ENCODE assay signal across 8 mouse cellular contexts in genomic region chr6:120324295-120324927, GRCm38 (mm10). TPM values are rescaled to one million over a fixed set of nuclear protein-coding genes. Genes with fewer than 3 reads are reported as not detected.
DNase-seq lines count a peak whose midpoint lies in the region; ATAC-seq lines count a peak whose summit lies in the region.

No protein-coding gene starts in this region.

- H3K9ac ChIP-seq in kidney, embryonic 15.5 days, result no peak overlapping the region
- no peak overlapping the region for H3K9ac ChIP-seq in embryonic facial prominence, embryonic 11.5 days (replicated peaks; ENCODE audit: low read length)
- H3K9ac ChIP-seq in midbrain, embryonic 14.5 days (replicated peaks; ENCODE audit: low read length), result no peak overlapping the region

- no peak overlapping the region for H3K4me2 ChIP-seq in kidney, embryonic 15.5 days
- no peak overlapping the region for H3K4me2 ChIP-seq in embryonic facial prominence, embryonic 11.5 days (ENCODE audit: low read depth, low read length)
- H3K4me2 ChIP-seq in midbrain, embryonic 14.5 days (ENCODE audit: low read length), result no peak overlapping the region

- H3K4me3 ChIP-seq in kidney, embryonic 15.5 days (replicated peaks), result no peak overlapping the region
- H3K4me3 ChIP-seq in embryonic facial prominence, embryonic 11.5 days (ENCODE audit: low read depth, low read length), result no peak overlapping the region
- no peak overlapping the region for H3K4me3 ChIP-seq in midbrain, embryonic 14.5 days (replicated peaks; ENCODE audit: low read depth, low read length)

- no peaks in the 10 kb centered on the region for H3K27me3 ChIP-seq in kidney, embryonic 15.5 days
- no peaks in the 10 kb centered on the region for H3K27me3 ChIP-seq in embryonic facial prominence, embryonic 11.5 days (ENCODE audit: control insufficient read depth, insufficient read depth, low read length)
- H3K27me3 ChIP-seq in midbrain, embryonic 14.5 days (ENCODE audit: control insufficient read depth, insufficient read depth, low read length), result no peaks in the 10 kb centered on the region

- H3K36me3 ChIP-seq in kidney, embryonic 15.5 days, result peaks cover 37% of the 10 kb centered on the region
- no peaks in the 10 kb centered on the region for H3K36me3 ChIP-seq in embryonic facial prominence, embryonic 11.5 days (replicated peaks; ENCODE audit: control insufficient read depth, insufficient read depth, low read depth, low read length)
- H3K36me3 ChIP-seq in midbrain, embryonic 14.5 days (ENCODE audit: control insufficient read depth, insufficient read depth, low read length), result peaks cover 11% of the 10 kb centered on the region; the same call in 1 of the 2 replicates

- no peaks in the 10 kb centered on the region for H3K4me1 ChIP-seq in kidney, embryonic 15.5 days
- no peaks in the 10 kb centered on the region for H3K4me1 ChIP-seq in embryonic facial prominence, embryonic 11.5 days (ENCODE audit: control insufficient read depth, insufficient read depth, low read length)
- no peaks in the 10 kb centered on the region for H3K4me1 ChIP-seq in midbrain, embryonic 14.5 days (ENCODE audit: control insufficient read depth, insufficient read depth, low read length)

- no peaks in the 10 kb centered on the region for H3K9me3 ChIP-seq in kidney, embryonic 15.5 days (replicated peaks)
- H3K9me3 ChIP-seq in embryonic facial prominence, embryonic 11.5 days (replicated peaks; ENCODE audit: control insufficient read depth, low read length), result no peaks in the 10 kb centered on the region
- no peaks in the 10 kb centered on the region for H3K9me3 ChIP-seq in midbrain, embryonic 14.5 days (ENCODE audit: control insufficient read depth, low read length)

- peak; percentile 10 for DNase-seq in kidney, adult 11 months
- DNase-seq in adrenal gland, postnatal 14 days, result peak; percentile 78
- peak; percentile 87 for DNase-seq in embryonic facial prominence, embryonic 11.5 days (ENCODE audit: low spot score)
- DNase-seq in heart, postnatal 4 days, result peak; percentile 73
- DNase-seq in left cerebral cortex, adult 11 months (ENCODE audit: low spot score), result peak; percentile 35
- peak; percentile 93 for DNase-seq in midbrain, embryonic 14.5 days
- peak; percentile 43 to 83 for DNase-seq in spleen, postnatal 4 days (ENCODE audit: low spot score in 2 of 2)

- no peak for ATAC-seq in kidney, embryonic 15.5 days (replicated peaks; ENCODE audit: low FRiP score)
- ATAC-seq in embryonic facial prominence, embryonic 11.5 days (replicated peaks; ENCODE audit: insufficient number of reproducible peaks, low FRiP score, low TSS enrichment, low read depth), result no peak
- no peak for ATAC-seq in midbrain, embryonic 14.5 days (ENCODE audit: low FRiP score, low TSS enrichment)

- WGBS in kidney, embryonic 15.5 days, result 32% methylated on average over 6 of the region's 6 CpGs
- 26% methylated on average over 6 of the region's 6 CpGs for WGBS in embryonic facial prominence, embryonic 11.5 days
- WGBS in midbrain, embryonic 14.5 days, result 33% methylated on average over 6 of the region's 6 CpGs

- H3K27ac ChIP-seq in kidney, embryonic 15.5 days, result no peak overlapping the region
- H3K27ac ChIP-seq in embryonic facial prominence, embryonic 11.5 days (replicated peaks; ENCODE audit: low read depth, low read length), result no peak overlapping the region
- H3K27ac ChIP-seq in midbrain, embryonic 14.5 days (replicated peaks; ENCODE audit: low read depth, low read length), result no peak overlapping the region

RNA-seq across cellular contexts. Expression of gene B4galnt3, which starts 30.1 kb away (rescaled TPM):
- 2.2 and 2.6 TPM in 2 replicates for polyA plus RNA-seq in kidney, embryonic 15.5 days (2015; fragmentation: Nextera tagmentation; extraction: Ambion mirVana)
- 5.4 and 5.6 TPM in 2 replicates for total RNA-seq in adrenal gland, postnatal 14 days (2021)
- polyA plus RNA-seq in embryonic facial prominence, embryonic 11.5 days (2014; fragmentation: Nextera tagmentation; extraction: Ambion mirVana), result 0.18 TPM in 2 replicates
- under 1 TPM; 0.65 to 0.81 TPM for total RNA-seq in heart, postnatal 4 days (2021)
- 0.15 TPM in 1 of 2 replicates, not detected in the other for polyA plus RNA-seq in midbrain, embryonic 14.5 days (2014; fragmentation: Nextera tagmentation; extraction: Ambion mirVana)

RNA-seq across cellular contexts. Expression of gene D330020A13Rik, which starts 30.2 kb away (rescaled TPM):
- 0.52 and 0.81 TPM in 2 replicates for polyA plus RNA-seq in kidney, embryonic 15.5 days (2015; fragmentation: Nextera tagmentation; extraction: Ambion mirVana)
- not detected in 2 replicates for total RNA-seq in adrenal gland, postnatal 14 days (2021)
- polyA plus RNA-seq in embryonic facial prominence, embryonic 11.5 days (2014; fragmentation: Nextera tagmentation; extraction: Ambion mirVana), result 0.20 TPM in 1 of 2 replicates, not detected in the other
- not detected for total RNA-seq in heart, postnatal 4 days (2021)
- 0.20 TPM in 1 of 2 replicates, not detected in the other for polyA plus RNA-seq in midbrain, embryonic 14.5 days (2014; fragmentation: Nextera tagmentation; extraction: Ambion mirVana)

RNA-seq across cellular contexts. Expression of gene Kdm5a, which starts 39.5 kb away (rescaled TPM):
- 47.6 and 50.3 TPM in 2 replicates for polyA plus RNA-seq in kidney, embryonic 15.5 days (2015; fragmentation: Nextera tagmentation; extraction: Ambion mirVana)
- total RNA-seq in adrenal gland, postnatal 14 days (2021), result 54.8 and 58.4 TPM in 2 replicates
- 54.5 and 55.9 TPM in 2 replicates for polyA plus RNA-seq in embryonic facial prominence, embryonic 11.5 days (2014; fragmentation: Nextera tagmentation; extraction: Ambion mirVana)
- 10 to 100 TPM; 44.8 to 45.7 TPM for total RNA-seq in heart, postnatal 4 days (2021)
- 34.4 and 53.9 TPM in 2 replicates for polyA plus RNA-seq in midbrain, embryonic 14.5 days (2014; fragmentation: Nextera tagmentation; extraction: Ambion mirVana)

RNA-seq across cellular contexts. Expression of gene Ccdc77, which starts 39.8 kb away (rescaled TPM):
- 28.0 TPM in 2 replicates for polyA plus RNA-seq in kidney, embryonic 15.5 days (2015; fragmentation: Nextera tagmentation; extraction: Ambion mirVana)
- 10.5 and 10.7 TPM in 2 replicates for total RNA-seq in adrenal gland, postnatal 14 days (2021)
- polyA plus RNA-seq in embryonic facial prominence, embryonic 11.5 days (2014; fragmentation: Nextera tagmentation; extraction: Ambion mirVana), result 26.3 and 29.5 TPM in 2 replicates
- 10 to 100 TPM; 10.5 to 12.2 TPM for total RNA-seq in heart, postnatal 4 days (2021)
- polyA plus RNA-seq in midbrain, embryonic 14.5 days (2014; fragmentation: Nextera tagmentation; extraction: Ambion mirVana), result 11.1 and 13.8 TPM in 2 replicates

Comparison
In these comparisons a context has a peak if more than half of its experiments do, and no peak if none do; other contexts are left out.
1. DNase-seq: peak in every context shown above with its lines; median percentile 93 in midbrain, embryonic 14.5 days; 87 in embryonic facial prominence, embryonic 11.5 days; 78 in adrenal gland, postnatal 14 days; 73 in heart, postnatal 4 days; 63 in spleen, postnatal 4 days; 35 in left cerebral cortex, adult 11 months; 10 in kidney, adult 11 months.